Mouse (Mus musculus) CH12.LX (cell line): ENCODE data around the gene Ddx23. TPM values are rescaled to one million over a fixed set of nuclear protein-coding genes. Genes with fewer than 3 reads are reported as not detected.

Experiments used
- DNase-seq: peaks from one replicate; pipeline ENCODE4 v3.0.0-alpha.2; 2013; ENCODE audit errors: extremely low read depth
- H3K27ac ChIP-seq: 2 replicates; pipeline ENCODE4 v1.5.1; 2012; ENCODE audit warnings: low read depth, mild to moderate bottlenecking, control low read depth, moderate library complexity; ENCODE audit not compliant: insufficient read depth
- H3K27me3 ChIP-seq: replicated peaks from 2 replicates; pipeline ENCODE3; 2012; ENCODE audit warnings: inconsistent platforms
- H3K36me3 ChIP-seq, 2 experiments: replicated peaks in 1 of 2; 2 replicates each; pipeline versions ENCODE3 to v1.6.1; 2012; ENCODE audit warnings: inconsistent platforms in 1 of 2, low read length in 1 of 2, mild to moderate bottlenecking in 1 of 2, mixed read lengths in 1 of 2, moderate library complexity in 1 of 2; ENCODE audit not compliant: control insufficient read depth in 1 of 2, insufficient read depth in 1 of 2
- H3K4me1 ChIP-seq, 2 experiments: 2 replicates each; pipeline ENCODE4 v1.6.1; 2012; ENCODE audit warnings: inconsistent platforms in 1 of 2, moderate library complexity in 1 of 2; ENCODE audit not compliant: insufficient read depth in 2 of 2, control insufficient read depth in 1 of 2
- H3K4me2 ChIP-seq: 2 replicates; pipeline ENCODE4 v1.6.1; 2012; ENCODE audit warnings: low read depth, mild to moderate bottlenecking, control low read depth; ENCODE audit not compliant: poor library complexity, insufficient read depth, severe bottlenecking
- H3K4me3 ChIP-seq, 3 experiments: fragments of 150-350 bp in 1 of 3; sonication (generic) in 1 of 3; replicated peaks in 1 of 3; 2 replicates each; pipeline versions ENCODE3 to v1.5.1; 2011 to 2012; ENCODE audit warnings: low read depth in 2 of 3, low read length in 2 of 3, mild to moderate bottlenecking in 2 of 3, moderate library complexity in 2 of 3, control low read depth in 1 of 3, improper control_type of control experiment in 1 of 3, inconsistent platforms in 1 of 3, mixed read lengths in 1 of 3; ENCODE audit not compliant: poor library complexity in 1 of 3
- H3K79me2 ChIP-seq: replicated peaks from 2 replicates; pipeline ENCODE4 v1.6.1; 2012; ENCODE audit warnings: mild to moderate bottlenecking, moderate library complexity; ENCODE audit not compliant: control insufficient read depth, poor library complexity, insufficient read depth, severe bottlenecking; ENCODE audit errors: extremely low read depth
- H3K9ac ChIP-seq: 2 replicates; pipeline ENCODE4 v1.6.1; 2012; ENCODE audit warnings: low read depth, mild to moderate bottlenecking, control low read depth, moderate library complexity; ENCODE audit not compliant: insufficient read depth
- H3K9me3 ChIP-seq: replicated peaks from 2 replicates; pipeline ENCODE3; 2012; ENCODE audit warnings: low read length, inconsistent platforms, mixed read lengths
- BHLHE40 ChIP-seq: IDR thresholded peaks from 2 replicates; pipeline ENCODE4 v1.6.1; 2011; ENCODE audit warnings: mild to moderate bottlenecking, low read depth, low read length, improper control_type of control experiment
- CHD2 ChIP-seq: IDR thresholded peaks from 2 replicates; pipeline ENCODE4 v1.6.1; 2011; ENCODE audit warnings: low read length, improper control_type of control experiment
- CTCF ChIP-seq, 2 experiments: IDR thresholded peaks in 1 of 2; conservative IDR thresholded peaks in 1 of 2; 2 replicates each; pipeline ENCODE4 v1.5.1; 2011 to 2012; ENCODE audit warnings: low read depth in 2 of 2, low read length in 2 of 2, improper control_type of control experiment in 1 of 2, inconsistent platforms in 1 of 2, mild to moderate bottlenecking in 1 of 2, moderate library complexity in 1 of 2
- ELF1 ChIP-seq: IDR thresholded peaks from 2 replicates; pipeline ENCODE4 v1.6.1; 2014; ENCODE audit warnings: low read depth, mild to moderate bottlenecking, inconsistent platforms, low read length, improper control_type of control experiment
- ETS1 ChIP-seq: conservative IDR thresholded peaks from 2 replicates; pipeline ENCODE4 v1.6.1; 2012; ENCODE audit warnings: low read depth, mild to moderate bottlenecking, inconsistent platforms, low read length, improper control_type of control experiment, moderate library complexity
- GABPA ChIP-seq: IDR thresholded peaks from 2 replicates; pipeline ENCODE4 v1.6.1; 2012; ENCODE audit warnings: low read depth, low read length, improper control_type of control experiment, inconsistent platforms; ENCODE audit not compliant: insufficient replicate concordance
- HCFC1 ChIP-seq: IDR thresholded peaks from 2 replicates; pipeline ENCODE4 v1.6.1; 2012; ENCODE audit warnings: low read depth, mild to moderate bottlenecking, inconsistent platforms, low read length, improper control_type of control experiment
- IRF4 ChIP-seq: IDR thresholded peaks from 2 replicates; pipeline ENCODE4 v1.6.1; 2014; ENCODE audit warnings: low read depth, mild to moderate bottlenecking, inconsistent platforms, low read length, improper control_type of control experiment
- JUN ChIP-seq: IDR thresholded peaks from 2 replicates; pipeline ENCODE4 v1.6.1; 2011; ENCODE audit warnings: low read depth, mild to moderate bottlenecking, low read length, improper control_type of control experiment, moderate library complexity; ENCODE audit not compliant: insufficient read depth
- KAT2A ChIP-seq: IDR thresholded peaks from 2 replicates; pipeline ENCODE4 v1.6.1; 2012; ENCODE audit warnings: low read length, improper control_type of control experiment, inconsistent platforms; ENCODE audit not compliant: insufficient replicate concordance
- MAFK ChIP-seq: IDR thresholded peaks from 2 replicates; pipeline ENCODE4 v1.6.1; 2011; ENCODE audit warnings: low read length, improper control_type of control experiment; ENCODE audit not compliant: insufficient replicate concordance
- MEF2A ChIP-seq: IDR thresholded peaks from 2 replicates; pipeline ENCODE4 v1.6.1; 2014; ENCODE audit warnings: low read depth, mild to moderate bottlenecking, inconsistent platforms, low read length, improper control_type of control experiment, borderline replicate concordance
- MXI1 ChIP-seq: IDR thresholded peaks from 2 replicates; pipeline ENCODE4 v1.6.1; 2011; ENCODE audit warnings: mild to moderate bottlenecking, low read depth, low read length, improper control_type of control experiment
- NELFE ChIP-seq: IDR thresholded peaks from 2 replicates; pipeline ENCODE4 v1.6.1; 2011; ENCODE audit warnings: low read depth, low read length, improper control_type of control experiment
- PAX5 ChIP-seq: IDR thresholded peaks from 2 replicates; pipeline ENCODE4 v1.6.1; 2012; ENCODE audit warnings: low read length, inconsistent platforms, mixed read lengths
- POLR2A ChIP-seq: IDR thresholded peaks from 2 replicates; pipeline ENCODE4 v1.6.1; 2011; ENCODE audit warnings: low read depth, mild to moderate bottlenecking, improper control_type of control experiment, low read length
- RAD21 ChIP-seq: IDR thresholded peaks from 2 replicates; pipeline ENCODE4 v1.6.1; 2011; ENCODE audit warnings: low read depth, mild to moderate bottlenecking, low read length, improper control_type of control experiment, moderate library complexity
- RCOR1 ChIP-seq: conservative IDR thresholded peaks from 2 replicates; pipeline ENCODE4 v1.6.1; 2012; ENCODE audit warnings: low read depth, mild to moderate bottlenecking, inconsistent platforms, low read length, improper control_type of control experiment
- USF1 ChIP-seq: IDR thresholded peaks from 2 replicates; pipeline ENCODE4 v1.6.1; 2014; ENCODE audit warnings: low read depth, mild to moderate bottlenecking, inconsistent platforms, low read length, improper control_type of control experiment
- ZKSCAN1 ChIP-seq: IDR thresholded peaks from 2 replicates; pipeline ENCODE4 v1.6.1; 2012; ENCODE audit warnings: low read depth, inconsistent platforms, low read length, improper control_type of control experiment, borderline replicate concordance
- ZMIZ1 ChIP-seq: IDR thresholded peaks from 2 replicates; pipeline ENCODE4 v1.6.1; 2012; ENCODE audit warnings: low read depth, mild to moderate bottlenecking, inconsistent platforms, low read length, improper control_type of control experiment
- ZNF384 ChIP-seq: IDR thresholded peaks from 2 replicates; pipeline ENCODE4 v1.6.1; 2012; ENCODE audit warnings: low read depth, low read length, improper control_type of control experiment, inconsistent platforms
- dilution Hi-C: fragments of 300-500 bp; cut with MboI; formaldehyde crosslinking; loops from 2 replicates; pipeline ENCODE4 v1.14.3; 2020; ENCODE audit warnings: low sequenced_read_pairs; ENCODE audit not compliant: extremely low pct_unique_long_range_greater_than_20kb, extremely low pct_ligation_motif_present
- in situ Hi-C: fragments of 300-500 bp; cut with MboI; formaldehyde crosslinking; loops from 3 replicates; pipeline ENCODE4 v1.14.3; 2019; ENCODE audit warnings: low sequenced_read_pairs, low pct_ligation_motif_present, low pct_unique_long_range_greater_than_20kb, mixed read lengths
- polyA plus RNA-seq: library from polyadenylated mRNA; unstranded; fragments of >175 nt; gene quantifications from 2 replicates; pipeline ENCODE4 v1.2.1, GENCODE M21; 2012; ENCODE audit warnings: low read depth; ENCODE audit not compliant: insufficient read length
- total RNA-seq, 2 experiments: library from RNA; depleted of rRNA; stranded (reverse); fragments of 300-350 nt in 1 of 2; fragments of >200 nt in 1 of 2; gene quantifications; 2 replicates each; pipeline ENCODE4 v1.2.3; 2012 to 2014

The Ddx23 gene
- total and polyA plus RNA-seq, 3 experiments, result 58.5 to 148 (median 103) TPM

DNA sequence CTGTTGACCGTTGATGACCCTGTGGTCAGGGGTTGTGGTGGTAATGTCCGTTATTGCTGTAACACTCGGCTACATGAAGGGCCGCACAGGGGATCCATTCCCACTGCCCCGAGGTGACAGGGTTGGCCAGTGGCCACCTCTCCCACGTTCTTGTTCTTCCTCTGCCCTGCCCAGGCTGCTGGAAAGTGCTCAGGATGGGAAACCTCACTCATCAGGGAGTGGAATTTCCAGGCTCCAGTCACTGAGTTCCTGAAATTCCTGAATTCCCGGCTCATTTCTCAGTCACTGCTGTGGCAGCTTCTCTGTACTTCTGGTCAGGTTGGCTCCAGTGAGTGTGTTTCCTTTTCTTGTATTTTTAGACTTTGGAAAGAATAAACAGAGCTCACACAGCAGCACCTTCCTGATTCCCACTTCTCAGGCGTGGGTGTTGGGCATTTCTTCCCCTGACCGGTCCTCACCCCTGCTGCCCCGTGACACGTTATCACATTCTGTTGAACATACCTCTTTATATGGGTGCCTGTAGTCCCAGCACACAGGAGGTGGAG lies 29.5 kb upstream of the Ddx23 start:
- no peak overlapping the region for H3K4me3 ChIP-seq
- peaks cover 72% of the 10 kb centered on the region for H3K27me3 ChIP-seq
- no peaks in the 10 kb centered on the region for H3K36me3 ChIP-seq
- no peaks in the 10 kb centered on the region for H3K4me1 ChIP-seq
- H3K9me3 ChIP-seq, result no peaks in the 10 kb centered on the region
- TF ChIP-seq USF1 (no peak), RAD21 (no peak), MXI1 (no peak), JUN (no peak), HCFC1 (no peak), ELF1 (no peak)
- no peaks in the 10 kb centered on the region for H3K79me2 ChIP-seq
- in situ Hi-C loops, result no loop called here
- H3K9ac ChIP-seq, result no peak overlapping the region
- dilution Hi-C loops, result no loop called here
- no peak for DNase-seq
- H3K4me2 ChIP-seq, result no peak overlapping the region
- no peak overlapping the region for H3K27ac ChIP-seq

DNA sequence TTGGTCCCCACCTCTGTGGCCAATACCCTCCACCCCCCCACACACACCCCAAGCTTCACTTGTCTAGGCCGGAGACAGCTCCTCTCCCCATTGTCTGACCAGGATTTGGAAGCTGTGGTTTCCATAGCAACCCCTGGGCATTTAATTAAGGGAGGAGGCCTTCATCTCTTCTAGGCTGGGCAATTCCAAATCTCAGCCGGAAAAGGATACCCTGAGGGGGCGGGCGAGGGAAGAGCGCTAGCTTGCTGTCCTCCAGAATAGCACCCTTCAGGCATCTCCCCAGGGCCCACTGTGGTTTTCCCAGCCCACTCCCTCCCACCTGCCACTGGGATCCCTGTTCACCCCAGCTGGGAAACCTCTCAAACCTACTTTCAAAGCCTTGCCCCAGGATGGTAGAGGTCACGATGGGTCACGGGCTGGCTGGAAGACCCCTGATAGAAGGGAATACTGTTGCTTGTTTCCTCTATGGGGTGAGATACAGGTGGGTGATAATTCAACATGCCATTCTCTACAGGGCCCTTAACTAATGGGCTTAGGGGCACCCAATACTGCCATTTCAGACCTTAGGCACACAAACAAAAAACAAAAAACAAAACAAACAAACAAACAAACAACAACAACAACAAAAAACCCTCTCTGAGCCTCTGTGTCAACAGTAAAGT lies 28.9 kb upstream of the Ddx23 start:
- no peak overlapping the region for H3K27ac ChIP-seq
- no peak overlapping the region for H3K4me2 ChIP-seq
- no peak overlapping the region for H3K4me3 ChIP-seq
- H3K36me3 ChIP-seq, result no peaks in the 10 kb centered on the region
- in situ Hi-C loops, result no loop called here
- H3K79me2 ChIP-seq, result no peaks in the 10 kb centered on the region
- H3K9ac ChIP-seq, result no peak overlapping the region
- no peaks in the 10 kb centered on the region for H3K4me1 ChIP-seq
- dilution Hi-C loops, result no loop called here
- H3K27me3 ChIP-seq, result peaks cover 71% of the 10 kb centered on the region
- H3K9me3 ChIP-seq, result no peaks in the 10 kb centered on the region
- TF ChIP-seq KAT2A (no peak), ETS1 (no peak), MAFK (no peak), NELFE (no peak), IRF4 (no peak), RCOR1 (no peak), CTCF (conservative IDR thresholded peaks at IDR 0.05 in 1 of 2, IDR thresholded peaks at IDR 0.05 in 1 of 2; ENCODE audit: low read depth in 2 of 2, low read length in 2 of 2) (no peak), HCFC1 (no peak), ZMIZ1 (no peak), ZNF384 (no peak), POLR2A (no peak), ELF1 (no peak), GABPA (no peak), CHD2 (no peak), BHLHE40 (no peak), ZKSCAN1 (no peak), MEF2A (no peak), PAX5 (no peak)
- no peak for DNase-seq
